Mouse (Mus musculus): ENCODE data around the gene Ttc36. TPM values are rescaled to one million over a fixed set of nuclear protein-coding genes. Genes with fewer than 3 reads are reported as not detected.

The Ttc36 gene
- under 1 TPM in 2 of 4 experiments, not detected in 2; 0.92 to 0.96 TPM for total RNA-seq (2022)

DNA sequence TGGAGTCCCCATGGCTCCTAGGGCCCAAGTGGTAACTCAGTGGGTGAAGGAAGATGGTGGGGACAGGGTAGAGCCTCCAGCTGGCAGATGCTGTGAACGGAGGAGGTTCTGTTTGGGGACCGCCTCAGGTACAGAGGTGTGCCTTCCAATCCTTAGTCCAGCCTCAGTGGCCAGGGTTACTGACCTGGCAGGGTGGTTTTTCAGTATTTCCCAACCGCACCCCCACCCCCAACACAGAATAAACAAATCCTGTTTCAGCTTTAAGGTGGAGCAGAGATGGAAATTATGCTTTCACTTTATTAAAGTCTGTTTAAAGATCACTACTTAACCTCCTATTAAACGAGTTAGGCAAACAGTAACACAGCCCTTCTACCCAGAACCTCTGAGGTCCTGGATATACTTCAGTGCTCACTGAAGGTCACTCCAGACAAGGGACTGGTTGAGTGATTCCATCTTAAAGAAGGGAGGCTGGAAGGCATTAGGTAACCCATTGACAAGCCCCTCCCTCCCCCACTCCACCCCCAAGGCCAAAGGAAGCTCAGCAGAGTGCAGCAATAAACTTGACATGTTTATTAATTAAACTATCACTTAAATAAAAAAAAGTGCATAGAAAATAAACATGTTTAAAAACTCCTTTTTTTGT, at the start of gene Ttc36:
TSS of gene Ttc36 (minus strand) at position 265 of the 643 bp plus-strand sequence.
- DNase-seq (ENCODE audit: low spot score in 2 of 2), result no peak

DNA sequence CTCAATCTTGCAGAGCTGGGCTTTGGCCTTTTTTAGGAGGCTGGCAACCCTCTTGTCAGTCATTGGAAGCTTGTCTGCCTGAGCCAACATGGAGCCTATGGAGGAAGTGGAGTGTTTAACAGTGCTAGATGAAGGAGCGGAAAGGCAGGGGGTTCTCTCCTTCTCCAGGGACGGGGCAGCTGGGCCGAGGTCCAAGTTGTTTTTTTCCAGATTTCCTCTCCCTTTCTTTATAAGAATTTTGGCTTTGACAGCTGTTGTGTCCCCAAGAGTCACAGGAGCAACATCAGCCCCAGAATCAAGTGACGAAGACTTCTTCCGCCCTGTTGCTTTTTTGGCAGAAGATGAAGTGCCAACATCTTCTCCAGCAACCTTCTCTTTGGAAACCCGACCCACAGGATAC, 44.6 kb upstream of the Ttc36 start:
- no peak for DNase-seq (ENCODE audit: low spot score in 2 of 2)

DNA sequence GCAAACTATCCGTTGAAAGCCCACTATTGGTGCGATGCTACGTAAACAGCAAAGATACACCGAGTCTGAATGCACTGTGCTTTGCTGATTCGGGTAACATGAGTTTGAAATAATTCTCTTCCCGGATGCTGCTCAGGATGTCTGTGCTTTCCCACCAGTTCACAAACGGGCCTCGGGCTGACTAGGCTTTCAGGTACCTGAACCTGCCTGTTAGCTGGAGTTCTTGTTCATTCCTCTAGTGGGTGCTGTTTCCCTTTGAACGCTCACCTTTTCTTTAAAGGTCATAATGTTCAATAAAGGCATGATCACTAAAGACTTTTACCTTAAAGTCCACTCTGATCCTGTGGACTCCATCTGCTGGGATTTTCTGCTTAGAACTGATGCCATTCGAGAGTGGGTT, 38.4 kb upstream of the Ttc36 start:
- no peak for DNase-seq (ENCODE audit: low spot score in 2 of 2)

DNA sequence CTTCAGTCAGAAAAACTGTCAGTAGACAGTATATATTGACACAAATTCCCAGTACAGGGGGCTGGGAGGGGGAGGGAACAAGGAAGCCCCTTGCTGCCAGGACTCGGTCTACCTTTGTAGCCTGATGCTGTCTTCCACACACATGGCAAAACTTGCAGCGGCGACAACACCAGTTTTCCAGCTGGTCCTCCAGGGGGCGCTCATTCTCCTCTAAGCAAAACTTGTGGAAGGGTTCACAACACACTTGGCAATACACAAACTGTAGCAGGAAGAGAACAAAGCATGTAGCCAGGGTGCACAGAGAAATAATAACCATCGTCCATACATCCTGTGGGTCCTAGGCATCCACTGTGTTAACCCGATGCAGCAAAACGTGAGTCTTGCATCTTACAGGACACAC, 33.6 kb upstream of the Ttc36 start:
- peak; percentile 50 to 64 for DNase-seq (ENCODE audit: low spot score in 2 of 2)

DNA sequence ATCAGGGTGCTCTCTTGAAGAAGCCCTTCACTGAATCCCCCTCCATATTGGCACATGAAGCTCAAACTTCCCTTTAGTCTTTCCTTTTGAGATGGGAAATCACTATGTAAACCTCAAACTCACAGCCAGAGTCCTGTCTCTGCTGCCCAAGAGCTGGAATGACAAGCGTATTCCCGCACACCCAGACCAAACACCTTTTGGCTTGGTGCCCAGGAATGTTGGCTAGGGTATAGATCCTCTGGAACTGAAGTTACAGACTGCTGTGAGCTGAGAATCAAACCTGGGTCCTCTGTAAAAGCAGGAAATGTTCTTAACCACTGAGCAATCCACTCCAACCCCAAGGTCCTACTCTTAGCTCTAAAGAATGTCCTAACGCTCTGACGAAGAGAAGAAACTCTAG, 29.5 kb upstream of the Ttc36 start:
- DNase-seq (ENCODE audit: low spot score in 2 of 2), result no peak

DNA sequence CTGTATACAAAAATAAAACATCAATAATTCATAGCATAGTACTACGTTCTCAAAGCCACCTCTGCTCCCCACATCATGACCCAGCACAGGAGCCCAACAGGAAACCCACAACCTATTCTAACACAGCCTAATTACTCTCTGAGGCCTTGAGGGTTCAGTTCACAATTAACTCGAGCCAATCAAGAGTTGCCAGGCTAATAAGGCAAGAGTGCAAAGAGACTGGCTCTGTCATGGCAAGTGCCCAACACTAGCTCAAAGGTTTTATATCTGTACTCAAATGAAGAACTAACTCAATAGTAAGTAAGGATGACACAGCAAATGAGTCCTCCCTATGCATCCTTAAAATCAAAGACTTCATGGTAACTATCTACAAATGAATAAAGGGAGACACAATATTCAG, 27.6 kb upstream of the Ttc36 start:
- no peak for DNase-seq (ENCODE audit: low spot score in 2 of 2)

DNA sequence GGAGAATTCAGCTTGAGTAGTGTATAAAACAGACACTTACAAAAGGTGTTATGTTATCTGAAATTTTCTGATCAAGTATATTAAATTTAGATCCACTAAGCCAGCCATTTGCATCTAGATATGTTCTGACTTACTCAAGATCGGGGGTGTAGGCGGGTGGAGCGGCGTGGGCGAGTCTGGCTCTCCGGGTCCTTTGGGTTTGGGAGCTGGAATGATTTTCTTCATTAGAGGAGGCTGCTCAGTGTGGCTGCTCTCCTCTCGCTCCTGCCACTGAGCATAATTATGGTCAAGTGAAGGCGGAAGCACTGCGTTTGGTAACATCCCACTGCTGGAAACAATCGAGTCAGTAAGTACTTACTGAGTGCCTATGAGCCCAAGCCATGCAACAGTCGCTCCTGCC, 26.1 kb upstream of the Ttc36 start:
- no peak for DNase-seq (ENCODE audit: low spot score in 2 of 2)

DNA sequence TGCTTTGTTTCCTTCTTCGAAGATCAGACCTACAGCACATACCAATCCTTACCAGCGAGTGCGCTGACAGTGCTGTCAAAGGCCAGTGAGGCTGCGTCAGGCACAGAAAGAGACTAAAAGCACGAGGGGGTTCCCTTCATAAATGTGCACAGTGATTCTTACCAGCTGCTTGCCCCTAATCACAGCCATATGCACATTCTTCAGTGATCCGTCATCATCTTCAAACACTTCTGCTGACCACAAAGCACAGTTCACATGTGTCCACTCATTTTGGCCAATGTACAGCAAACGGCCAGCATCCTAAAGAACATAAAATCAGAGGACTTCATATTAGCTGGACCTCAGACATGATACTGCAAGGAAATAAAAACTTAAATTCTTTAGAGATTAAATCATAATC, 23.8 kb upstream of the Ttc36 start:
- no peak for DNase-seq (ENCODE audit: low spot score in 2 of 2)

DNA sequence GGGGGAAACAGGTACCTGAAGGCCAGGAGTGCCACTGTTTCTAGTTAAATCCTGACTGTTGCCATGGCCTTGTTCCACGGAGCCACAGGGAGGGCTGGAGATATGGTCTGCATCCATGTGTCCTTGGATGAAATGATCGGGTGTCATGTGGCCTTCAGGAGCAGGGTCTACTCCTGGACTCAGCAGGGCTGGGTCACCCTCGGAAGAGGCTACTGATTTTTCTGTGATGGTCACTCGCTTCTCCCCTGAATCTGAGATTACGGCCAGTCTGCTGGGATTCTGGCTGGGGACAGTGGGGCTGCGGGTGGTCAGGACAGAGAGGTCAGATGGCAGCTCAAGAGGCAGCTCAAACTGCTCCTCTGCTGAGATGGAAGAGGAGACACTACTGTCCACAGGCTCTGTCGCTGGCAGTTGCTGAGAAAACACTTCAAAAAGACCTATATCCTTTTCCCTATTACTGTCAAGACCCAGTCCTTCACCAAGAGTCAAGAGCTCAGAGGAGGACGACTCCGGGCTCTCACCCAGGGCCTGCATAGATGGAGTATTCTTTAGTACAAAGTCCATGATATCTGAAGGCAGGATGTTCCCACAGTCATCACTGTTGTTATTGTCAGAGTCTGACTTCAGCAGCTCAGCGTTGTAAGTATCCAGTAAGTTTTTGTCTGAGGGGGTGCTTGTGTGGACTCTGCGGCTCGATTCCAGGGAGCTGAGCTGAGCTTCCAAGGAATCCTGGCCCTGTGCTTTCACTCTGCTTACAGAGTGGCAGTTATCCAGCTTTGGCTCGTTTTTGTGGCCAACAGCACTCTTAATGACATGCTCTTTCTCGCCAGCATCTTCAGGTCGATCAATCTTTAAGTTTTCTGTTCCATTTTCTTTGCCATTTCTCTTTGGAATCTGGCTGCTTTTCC, 17.3 kb upstream of the Ttc36 start:
- DNase-seq (ENCODE audit: low spot score in 2 of 2), result no peak

DNA sequence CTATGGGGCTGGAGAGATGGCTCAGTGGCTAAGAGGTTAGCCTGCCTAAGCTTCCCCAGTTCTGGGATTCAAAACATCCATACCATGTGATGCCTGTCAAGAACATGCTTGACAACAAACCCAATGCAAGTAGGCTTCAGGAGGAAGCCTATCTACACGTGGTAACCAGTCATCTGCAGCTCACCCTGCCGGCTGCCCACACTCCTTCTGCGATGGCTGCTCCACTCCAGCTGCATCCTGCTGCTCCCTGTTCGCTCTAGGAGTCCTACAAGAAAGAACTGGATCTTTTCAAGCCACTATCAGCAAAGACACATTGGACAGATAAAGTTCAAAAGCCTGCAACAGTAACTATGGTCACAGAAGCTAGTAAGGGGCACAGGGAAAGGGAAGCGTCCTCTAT, 14.7 kb upstream of the Ttc36 start:
- no peak for DNase-seq (ENCODE audit: low spot score in 2 of 2)

DNA sequence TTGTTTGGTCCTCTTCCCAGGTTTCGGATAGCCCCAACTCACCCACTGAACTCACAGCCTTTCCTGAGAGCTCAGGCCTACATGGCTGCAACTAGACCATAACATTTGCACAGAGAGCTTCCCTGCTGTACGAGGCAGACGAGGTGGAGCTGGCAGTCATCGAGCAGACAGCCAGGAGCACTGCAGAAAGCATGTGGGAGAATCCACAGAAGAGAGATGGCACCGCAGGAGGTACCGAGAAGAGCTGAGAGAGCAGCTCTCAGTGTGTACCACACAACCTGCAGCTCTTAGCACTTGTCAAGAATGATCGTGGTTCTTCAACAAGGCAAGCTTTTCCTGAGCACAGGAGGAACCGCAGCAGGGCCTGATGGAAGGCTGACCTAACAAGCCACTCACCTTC, 11.3 kb upstream of the Ttc36 start:
- no peak for DNase-seq (ENCODE audit: low spot score in 2 of 2)

DNA sequence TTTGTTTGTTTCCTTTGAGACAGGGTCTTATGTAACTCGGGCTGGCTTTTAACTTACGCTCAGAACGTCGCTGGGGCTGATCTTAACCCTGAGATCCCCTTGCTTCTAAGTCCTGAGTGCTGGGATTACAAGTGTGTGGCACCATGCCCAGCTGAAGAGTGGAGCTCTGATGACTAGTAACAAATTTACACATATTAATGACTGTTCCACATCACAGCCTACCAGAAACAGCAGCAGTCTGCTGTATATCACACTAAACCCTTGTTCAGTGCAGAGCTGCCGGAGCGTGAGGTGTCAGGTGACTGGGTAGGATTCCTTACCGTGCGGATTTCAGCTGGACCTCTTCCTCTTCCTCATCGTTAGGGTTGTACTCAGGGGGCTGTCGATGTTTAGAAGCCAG, 7.4 kb upstream of the Ttc36 start:
- DNase-seq (ENCODE audit: low spot score in 2 of 2), result no peak

DNA sequence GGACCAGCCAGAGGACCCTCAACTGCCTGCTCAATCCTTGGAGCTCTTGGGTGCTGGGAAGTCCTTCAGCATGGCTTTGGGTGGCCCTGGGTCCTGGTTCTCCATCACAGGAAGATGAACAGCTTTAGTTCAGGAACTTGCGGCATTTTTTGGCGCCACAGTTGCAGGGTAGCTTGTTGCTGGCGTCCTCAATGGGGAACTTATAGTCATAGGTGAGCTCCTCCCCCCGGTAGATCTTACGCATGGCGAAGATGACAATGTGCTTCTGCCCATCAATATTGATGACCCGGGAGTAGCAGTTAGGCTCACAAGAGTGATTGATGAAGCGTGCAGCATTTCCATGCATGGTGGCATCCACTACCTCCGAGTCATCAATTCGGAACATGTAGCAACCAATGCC, 4.9 kb upstream of the Ttc36 start:
- no peak for DNase-seq (ENCODE audit: low spot score in 2 of 2)

DNA sequence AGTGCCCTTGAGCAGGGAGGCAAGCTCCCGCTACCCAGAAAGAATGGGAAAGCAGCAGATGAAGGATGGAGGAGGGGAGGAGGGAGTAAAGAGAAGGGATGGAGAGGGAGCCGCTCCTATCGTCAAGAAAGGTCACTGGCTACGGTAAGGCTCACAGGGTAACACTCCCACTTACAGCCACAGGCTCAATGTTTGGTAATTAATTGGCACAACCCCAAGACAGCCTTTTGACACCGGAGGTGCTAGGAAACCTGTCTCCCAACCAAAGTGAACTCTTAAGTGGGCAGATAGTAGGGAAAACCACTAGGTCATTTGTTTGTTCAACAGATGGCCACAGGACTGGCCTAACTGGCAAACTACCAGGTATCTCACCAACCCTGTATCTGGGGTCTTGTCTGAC, 4.3 kb upstream of the Ttc36 start:
- no peak for DNase-seq (ENCODE audit: low spot score in 2 of 2)

DNA sequence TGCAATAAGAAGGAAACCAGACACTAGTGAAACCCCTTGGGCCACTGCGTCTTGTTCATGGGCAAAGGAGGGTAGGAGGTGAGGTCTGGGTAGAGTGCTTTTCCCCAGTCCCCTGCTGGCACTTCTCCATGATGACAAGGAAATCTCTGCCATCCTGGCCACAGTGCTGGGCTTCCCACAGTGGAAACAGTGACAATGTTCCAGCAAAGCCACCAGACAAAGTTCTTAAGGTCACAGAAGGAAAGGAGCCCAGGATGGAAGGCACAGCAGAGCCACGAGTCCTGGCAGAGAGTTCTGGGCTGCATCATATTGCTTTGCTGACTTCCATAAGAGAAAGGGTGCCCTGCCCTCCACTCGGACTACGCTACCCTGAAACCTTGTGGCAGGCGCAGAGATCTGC, 2.7 kb upstream of the Ttc36 start:
- DNase-seq (ENCODE audit: low spot score in 2 of 2), result no peak

DNA sequence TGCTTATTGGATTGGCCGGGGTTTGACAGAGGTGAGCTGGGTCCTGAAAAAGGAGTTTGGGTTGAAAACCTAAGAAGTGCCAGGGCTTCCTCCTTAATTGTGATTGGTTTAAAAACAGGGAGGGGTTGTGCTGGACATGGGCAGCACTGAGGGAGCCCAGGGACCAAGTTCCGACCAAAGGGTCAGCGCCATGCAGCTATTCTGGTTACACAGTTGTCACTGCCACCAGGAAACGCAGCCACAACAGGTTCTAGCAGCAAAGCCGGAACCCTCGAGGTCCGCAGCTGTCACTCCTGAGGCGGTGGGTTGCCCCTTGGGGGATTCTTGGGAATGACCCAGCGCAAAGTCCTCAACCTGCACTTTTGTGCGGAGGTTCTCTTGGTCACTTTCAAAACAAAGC, 1.8 kb upstream of the Ttc36 start:
- DNase-seq (ENCODE audit: low spot score in 2 of 2), result no peak

DNA sequence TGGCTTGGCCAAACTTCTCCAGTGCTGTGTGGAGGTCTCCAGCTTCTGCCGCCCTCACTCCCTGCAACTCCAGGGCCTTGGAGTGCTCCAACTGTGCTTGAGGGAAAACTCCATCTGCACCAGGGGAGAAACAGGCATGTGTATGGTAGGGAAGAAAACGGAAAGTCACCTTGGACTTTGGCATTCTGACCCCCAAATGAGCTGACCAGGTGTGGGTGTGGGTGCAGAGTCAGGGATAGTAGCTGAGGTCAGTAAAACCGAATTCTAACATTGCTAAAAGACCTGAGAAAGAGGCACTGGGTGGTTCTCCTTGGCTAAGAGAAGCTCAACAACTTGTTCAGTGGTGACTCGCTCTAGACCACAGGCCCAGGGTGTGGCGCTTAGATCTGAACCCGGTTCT, 1.2 kb downstream of the Ttc36 start:
- no peak for DNase-seq (ENCODE audit: low spot score in 2 of 2)

DNA sequence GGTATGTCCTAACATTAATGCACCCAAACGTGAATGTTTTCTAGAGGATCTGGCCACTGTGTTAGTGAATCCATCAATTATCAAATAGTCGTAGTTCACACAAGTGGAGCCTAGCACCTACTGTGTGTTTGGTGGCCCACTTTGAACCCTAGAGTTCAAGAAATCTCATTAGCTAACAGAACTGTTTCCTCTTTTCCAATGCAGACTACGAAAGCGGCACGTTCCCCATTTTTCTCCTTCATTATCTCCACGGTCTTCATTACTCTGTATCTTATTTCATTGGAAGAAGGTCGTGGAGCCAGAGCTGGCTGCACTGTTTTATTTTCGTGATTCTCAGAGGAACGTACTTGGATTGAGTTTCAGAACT, 2.9 kb downstream of the Ttc36 start:
- no peak for DNase-seq (ENCODE audit: low spot score in 2 of 2)

DNA sequence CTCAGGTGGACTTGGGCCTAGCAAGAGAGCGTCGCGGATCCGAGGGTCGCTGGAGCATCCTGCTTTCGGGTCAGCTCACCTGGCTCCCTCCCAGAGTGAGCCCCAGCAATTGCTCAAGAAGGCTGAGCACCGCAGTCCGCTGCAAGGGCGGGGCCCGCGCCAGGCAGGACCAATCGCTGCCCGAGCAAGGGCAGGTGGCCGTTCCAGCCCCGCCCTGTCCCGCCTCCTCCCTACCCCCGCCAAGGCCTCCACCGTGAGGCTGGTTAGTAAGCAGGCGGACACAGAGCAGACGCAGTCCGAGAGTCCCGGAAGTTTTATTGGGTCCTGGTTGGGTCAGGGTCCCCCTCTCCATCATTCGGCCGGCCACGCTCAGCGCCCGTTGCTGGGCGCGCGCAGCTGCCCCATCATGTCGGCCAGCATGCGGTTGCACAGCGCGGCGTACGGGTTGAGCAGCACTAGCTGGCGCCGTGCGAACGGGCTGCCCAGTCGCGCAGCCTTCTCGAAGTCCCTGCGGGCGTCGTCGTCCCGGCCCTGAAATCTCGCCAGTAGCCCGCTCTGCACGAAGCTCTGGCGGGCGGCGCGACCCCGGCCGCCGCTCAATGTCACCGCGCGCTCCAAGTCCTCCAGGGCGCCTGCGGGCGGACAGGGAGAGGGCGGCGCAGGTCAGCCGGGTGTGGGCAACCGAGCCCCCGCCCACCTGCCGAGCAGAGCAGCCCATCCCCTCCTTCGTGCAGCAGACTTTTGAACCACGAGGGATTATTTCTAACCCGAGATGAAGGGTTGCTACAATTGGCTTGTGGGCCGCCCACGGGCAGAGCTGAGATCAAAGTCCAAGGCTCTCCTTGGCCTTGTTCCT, 3.5 kb downstream of the Ttc36 start, which contains the start of gene Tmem25:
TSS of gene Tmem25 (minus strand) at position 206 of the 856 bp plus-strand sequence.
- peak; percentile 72 to 81 for DNase-seq (ENCODE audit: low spot score in 2 of 2)

DNA sequence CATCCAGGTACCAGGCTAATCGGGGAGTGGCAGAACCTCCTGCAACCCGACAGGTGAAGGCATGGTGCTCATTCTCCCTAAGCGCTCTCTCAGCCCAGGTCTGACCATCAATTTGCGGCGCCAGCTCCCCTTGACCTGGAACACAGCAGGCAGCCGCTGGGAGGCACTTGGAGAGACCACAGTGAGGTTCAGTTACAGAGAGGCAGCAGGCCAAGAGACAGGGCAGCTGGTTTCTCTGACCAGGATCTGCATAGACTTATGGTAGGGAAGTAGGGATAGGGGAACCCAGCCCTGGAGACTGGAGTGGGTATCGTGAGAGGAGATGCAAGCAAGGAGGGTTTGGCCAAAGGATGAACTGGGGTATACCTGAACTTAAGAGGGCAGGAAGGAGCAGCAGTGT, 4.6 kb downstream of the Ttc36 start:
- peak; percentile 30 to 48 for DNase-seq (ENCODE audit: low spot score in 2 of 2)

DNA sequence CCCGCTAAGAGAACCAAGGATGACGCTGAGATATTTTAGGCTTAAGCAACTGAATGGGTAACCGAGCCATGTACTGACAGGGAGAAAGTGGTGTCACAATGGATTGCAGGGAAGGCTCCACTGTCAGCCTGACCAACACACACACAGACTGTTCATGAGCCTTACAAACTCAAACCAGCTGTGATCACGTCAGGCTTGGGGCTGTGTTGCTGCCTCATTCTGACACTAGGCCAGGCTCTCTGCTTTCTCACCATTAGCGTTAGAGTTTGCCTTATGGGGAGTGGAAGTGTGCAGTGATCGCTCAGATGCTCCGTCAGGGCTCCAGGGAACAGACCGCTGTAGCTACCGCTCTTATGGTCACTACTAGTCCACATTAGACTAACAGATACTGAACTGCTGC, 10.0 kb downstream of the Ttc36 start:
- no peak for DNase-seq (ENCODE audit: low spot score in 2 of 2)

Data from gastrocnemius, adult 8-10 months (tissue).